Mouse (Mus musculus) CH12.LX (cell line): ENCODE data around the gene Trim12a. TPM values are rescaled to one million over a fixed set of nuclear protein-coding genes. Genes with fewer than 3 reads are reported as not detected.
"Not testable (repeated sequence)": the region's sequence is repeated elsewhere in the genome, so short reads cannot be mapped to it uniquely, and the experiment has no call there.

Experiments
- DNase-seq: peaks from one replicate; pipeline ENCODE4 v3.0.0-alpha.2; 2013; ENCODE audit errors: extremely low read depth
- H3K27ac ChIP-seq: 2 replicates; pipeline ENCODE4 v1.5.1; 2012; ENCODE audit warnings: low read depth, mild to moderate bottlenecking, control low read depth, moderate library complexity; ENCODE audit not compliant: insufficient read depth
- H3K27me3 ChIP-seq: replicated peaks from 2 replicates; pipeline ENCODE3; 2012; ENCODE audit warnings: inconsistent platforms
- H3K36me3 ChIP-seq, 2 experiments: replicated peaks in 1 of 2; 2 replicates each; pipeline versions ENCODE3 to v1.6.1; 2012; ENCODE audit warnings: inconsistent platforms in 1 of 2, low read length in 1 of 2, mild to moderate bottlenecking in 1 of 2, mixed read lengths in 1 of 2, moderate library complexity in 1 of 2; ENCODE audit not compliant: control insufficient read depth in 1 of 2, insufficient read depth in 1 of 2
- H3K4me1 ChIP-seq, 2 experiments: 2 replicates each; pipeline ENCODE4 v1.6.1; 2012; ENCODE audit warnings: inconsistent platforms in 1 of 2, moderate library complexity in 1 of 2; ENCODE audit not compliant: insufficient read depth in 2 of 2, control insufficient read depth in 1 of 2
- H3K4me2 ChIP-seq: 2 replicates; pipeline ENCODE4 v1.6.1; 2012; ENCODE audit warnings: low read depth, mild to moderate bottlenecking, control low read depth; ENCODE audit not compliant: poor library complexity, insufficient read depth, severe bottlenecking
- H3K4me3 ChIP-seq, 3 experiments: fragments of 150-350 bp in 1 of 3; sonication (generic) in 1 of 3; replicated peaks in 1 of 3; 2 replicates each; pipeline versions ENCODE3 to v1.5.1; 2011 to 2012; ENCODE audit warnings: low read depth in 2 of 3, low read length in 2 of 3, mild to moderate bottlenecking in 2 of 3, moderate library complexity in 2 of 3, control low read depth in 1 of 3, improper control_type of control experiment in 1 of 3, inconsistent platforms in 1 of 3, mixed read lengths in 1 of 3; ENCODE audit not compliant: poor library complexity in 1 of 3
- H3K79me2 ChIP-seq: replicated peaks from 2 replicates; pipeline ENCODE4 v1.6.1; 2012; ENCODE audit warnings: mild to moderate bottlenecking, moderate library complexity; ENCODE audit not compliant: control insufficient read depth, poor library complexity, insufficient read depth, severe bottlenecking; ENCODE audit errors: extremely low read depth
- H3K9ac ChIP-seq: 2 replicates; pipeline ENCODE4 v1.6.1; 2012; ENCODE audit warnings: low read depth, mild to moderate bottlenecking, control low read depth, moderate library complexity; ENCODE audit not compliant: insufficient read depth
- H3K9me3 ChIP-seq: replicated peaks from 2 replicates; pipeline ENCODE3; 2012; ENCODE audit warnings: low read length, inconsistent platforms, mixed read lengths
- CHD2 ChIP-seq: IDR thresholded peaks from 2 replicates; pipeline ENCODE4 v1.6.1; 2011; ENCODE audit warnings: low read length, improper control_type of control experiment
- SIN3A ChIP-seq: IDR thresholded peaks from 2 replicates; pipeline ENCODE4 v1.6.1; 2012; ENCODE audit warnings: low read length, improper control_type of control experiment, inconsistent platforms
- ZNF384 ChIP-seq: IDR thresholded peaks from 2 replicates; pipeline ENCODE4 v1.6.1; 2012; ENCODE audit warnings: low read depth, low read length, improper control_type of control experiment, inconsistent platforms
- dilution Hi-C: fragments of 300-500 bp; cut with MboI; formaldehyde crosslinking; loops from 2 replicates; pipeline ENCODE4 v1.14.3; 2020; ENCODE audit warnings: low sequenced_read_pairs; ENCODE audit not compliant: extremely low pct_unique_long_range_greater_than_20kb, extremely low pct_ligation_motif_present
- in situ Hi-C: fragments of 300-500 bp; cut with MboI; formaldehyde crosslinking; loops from 3 replicates; pipeline ENCODE4 v1.14.3; 2019; ENCODE audit warnings: low sequenced_read_pairs, low pct_ligation_motif_present, low pct_unique_long_range_greater_than_20kb, mixed read lengths
- polyA plus RNA-seq: library from polyadenylated mRNA; unstranded; fragments of >175 nt; gene quantifications from 2 replicates; pipeline ENCODE4 v1.2.1, GENCODE M21; 2012; ENCODE audit warnings: low read depth; ENCODE audit not compliant: insufficient read length
- total RNA-seq, 2 experiments: library from RNA; depleted of rRNA; stranded (reverse); fragments of 300-350 nt in 1 of 2; fragments of >200 nt in 1 of 2; gene quantifications; 2 replicates each; pipeline ENCODE4 v1.2.3; 2012 to 2014

Trim12a gene
- total and polyA plus RNA-seq, 3 experiments: 14.6 to 33.4 (median 18.3) TPM

- dilution Hi-C loops, H3K9me3 ChIP-seq, H3K36me3 ChIP-seq, H3K27me3 ChIP-seq, H3K79me2 ChIP-seq, in situ Hi-C loops: not testable (repeated sequence)
- Histone ChIP-seq H3K4me2 (peak within 1 kb of the TSS; percentile 71), H3K4me3 (peak within 1 kb of the TSS; percentile 46 to 69 (median 65)), H3K27ac (peak within 1 kb of the TSS; percentile 68; the same call in 1 of the 2 replicates), H3K4me1 (peaks cover 15 to 33% of the 10 kb centered on the region in 2 experiments), H3K9ac (peak within 1 kb of the TSS; percentile 87)
- TF ChIP-seq ZNF384 (peak; percentile 46; the same call in 1 of the 2 replicates), CHD2 (peak; percentile 55; the same call in 1 of the 2 replicates), SIN3A (peak; percentile 39; the same call in 1 of the 2 replicates)
- DNase-seq: peak; percentile 57
Observed at GRCm38 (mm10) chr7:104287576-104288443, 27.5 kb downstream of the Trim12a start, which contains the start of gene Trim5. Trim5 (minus strand) TSS chr7:104288094.

DNA sequence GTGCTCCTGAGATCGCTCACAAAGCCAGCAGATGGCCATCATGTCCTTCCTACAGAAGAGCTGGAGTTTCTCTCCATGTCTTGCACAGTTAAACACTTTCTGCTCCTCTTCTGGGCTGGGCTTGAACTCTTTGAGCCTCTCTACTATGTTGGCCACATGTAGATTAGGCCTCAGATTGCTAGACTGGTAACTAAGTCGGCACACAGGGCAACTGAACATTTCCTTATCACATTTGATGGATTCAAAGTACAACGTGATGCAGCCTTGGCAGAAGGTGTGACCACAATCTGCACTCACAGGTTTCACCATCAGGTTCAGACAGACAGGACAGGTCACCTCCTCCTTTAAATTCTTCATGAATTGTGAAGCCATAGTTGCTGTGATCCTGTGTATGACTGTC is 35.9 kb downstream of the Trim12a start:
- H3K36me3 ChIP-seq: peaks cover 13 to 22% of the 10 kb centered on the region in 2 experiments
- H3K4me3 ChIP-seq, in situ Hi-C loops, H3K79me2 ChIP-seq, H3K9ac ChIP-seq, DNase-seq, H3K4me2 ChIP-seq, dilution Hi-C loops, H3K27ac ChIP-seq, H3K9me3 ChIP-seq, H3K4me1 ChIP-seq, H3K27me3 ChIP-seq: not testable (repeated sequence)

DNA sequence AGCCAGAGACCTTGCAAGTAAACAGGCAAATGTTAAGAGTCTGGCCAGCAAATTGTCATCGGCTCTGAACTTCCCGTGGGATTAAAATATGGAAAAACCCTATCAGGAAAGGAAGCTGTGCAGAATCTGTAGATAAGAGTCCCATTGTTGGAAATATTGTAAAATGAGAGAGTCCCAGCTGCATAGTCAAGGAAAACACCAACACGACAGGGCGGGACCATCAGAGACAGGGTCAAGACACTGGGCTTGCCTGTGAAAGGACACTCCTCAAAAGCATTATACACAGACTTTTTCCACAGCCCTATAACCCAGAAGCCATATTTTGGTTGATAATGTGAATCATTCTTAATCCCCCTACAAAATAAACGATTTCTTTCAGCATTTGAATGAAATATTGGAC is 49.9 kb downstream of the Trim12a start:
- dilution Hi-C loops, DNase-seq, H3K36me3 ChIP-seq: not testable (repeated sequence)

DNA sequence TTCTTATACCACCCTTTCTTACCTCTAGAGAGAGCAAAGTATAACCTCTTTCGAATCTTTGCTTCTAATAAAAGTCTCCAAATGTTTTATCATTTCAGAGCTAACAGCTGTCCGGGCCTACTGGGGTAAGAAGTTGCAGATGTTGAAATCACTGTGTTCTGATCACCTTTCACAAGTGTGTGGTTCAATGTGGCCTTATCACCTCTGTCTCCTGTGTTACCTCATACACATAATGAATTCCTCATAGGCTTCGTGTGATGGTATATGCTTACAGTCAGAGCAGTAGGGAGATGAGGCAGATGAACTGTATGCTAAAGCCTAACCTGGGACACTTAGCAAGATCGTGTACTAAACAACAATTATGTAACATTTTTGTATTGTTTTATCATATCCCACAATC is 54.9 kb downstream of the Trim12a start:
- H3K4me1 ChIP-seq, DNase-seq, H3K27me3 ChIP-seq, H3K9me3 ChIP-seq, H3K36me3 ChIP-seq, H3K79me2 ChIP-seq, H3K9ac ChIP-seq, in situ Hi-C loops, H3K4me3 ChIP-seq, dilution Hi-C loops, H3K4me2 ChIP-seq, H3K27ac ChIP-seq: not testable (repeated sequence)

More for the DNA sequence above, 49.9 kb downstream of the Trim12a start:
- H3K4me2 ChIP-seq, H3K9ac ChIP-seq, H3K4me1 ChIP-seq, H3K4me3 ChIP-seq, H3K9me3 ChIP-seq, H3K27me3 ChIP-seq, H3K79me2 ChIP-seq, H3K27ac ChIP-seq, in situ Hi-C loops: not testable (repeated sequence)

Other genes starting within 250 kb of the Trim12a start
Only the 20 nearest of the 21 such genes appear.
- gene Olfr644, start 243.6 kb downstream of the Trim12a start, total RNA-seq (2012; rRNA removed): not detected in 2 replicates
- gene Olfr644, start 243.6 kb downstream of the Trim12a start, total RNA-seq (2014; rRNA removed): not detected in 2 replicates
- not detected in 2 replicates for gene Olfr644, start 243.6 kb downstream of the Trim12a start, polyA plus RNA-seq
- gene Olfr645, start 230.0 kb downstream of the Trim12a start, total RNA-seq (2012; rRNA removed): not detected in 2 replicates
- not detected in 2 replicates for gene Olfr645, start 230.0 kb downstream of the Trim12a start, total RNA-seq (2014; rRNA removed)
- not detected in 2 replicates for gene Olfr645, start 230.0 kb downstream of the Trim12a start, polyA plus RNA-seq
- gene Olfr646, start 210.6 kb downstream of the Trim12a start, total RNA-seq (2012; rRNA removed): not detected in 2 replicates
- gene Olfr646, start 210.6 kb downstream of the Trim12a start, total RNA-seq (2014; rRNA removed): not detected in 2 replicates
- gene Olfr646, start 210.6 kb downstream of the Trim12a start, polyA plus RNA-seq: not detected in 2 replicates
- gene Ubqln5, start 185.6 kb downstream of the Trim12a start, total RNA-seq (2012; rRNA removed): not detected in 2 replicates
- gene Ubqln5, start 185.6 kb downstream of the Trim12a start, total RNA-seq (2014; rRNA removed): not detected in 2 replicates
- not detected in 2 replicates for gene Ubqln5, start 185.6 kb downstream of the Trim12a start, polyA plus RNA-seq
- gene Olfr643, start 178.1 kb downstream of the Trim12a start, total RNA-seq (2012; rRNA removed): not detected in 2 replicates
- gene Olfr643, start 178.1 kb downstream of the Trim12a start, total RNA-seq (2014; rRNA removed): not detected in 2 replicates
- not detected in 2 replicates for gene Olfr643, start 178.1 kb downstream of the Trim12a start, polyA plus RNA-seq
- not detected in 2 replicates for gene Ubqln3, start 172.2 kb downstream of the Trim12a start, total RNA-seq (2012; rRNA removed)
- not detected in 2 replicates for gene Ubqln3, start 172.2 kb downstream of the Trim12a start, total RNA-seq (2014; rRNA removed)
- not detected in 2 replicates for gene Ubqln3, start 172.2 kb downstream of the Trim12a start, polyA plus RNA-seq
- not detected in 2 replicates for gene Ubqlnl, start 164.9 kb downstream of the Trim12a start, total RNA-seq (2012; rRNA removed)
- not detected in 2 replicates for gene Ubqlnl, start 164.9 kb downstream of the Trim12a start, total RNA-seq (2014; rRNA removed)
- gene Ubqlnl, start 164.9 kb downstream of the Trim12a start, polyA plus RNA-seq: not detected in 2 replicates
- not detected in 2 replicates for gene Olfm5, start 150.6 kb downstream of the Trim12a start, total RNA-seq (2012; rRNA removed)
- gene Olfm5, start 150.6 kb downstream of the Trim12a start, total RNA-seq (2014; rRNA removed): not detected in 2 replicates
- gene Olfm5, start 150.6 kb downstream of the Trim12a start, polyA plus RNA-seq: not detected in 2 replicates
- gene Olfr648, start 132.1 kb downstream of the Trim12a start, total RNA-seq (2012; rRNA removed): not detected in 2 replicates
- gene Olfr648, start 132.1 kb downstream of the Trim12a start, total RNA-seq (2014; rRNA removed): not detected in 2 replicates
- gene Olfr648, start 132.1 kb downstream of the Trim12a start, polyA plus RNA-seq: not detected in 2 replicates
- not detected in 2 replicates for gene Olfr649, start 119.5 kb downstream of the Trim12a start, total RNA-seq (2012; rRNA removed)
- gene Olfr649, start 119.5 kb downstream of the Trim12a start, total RNA-seq (2014; rRNA removed): not detected in 2 replicates
- gene Olfr649, start 119.5 kb downstream of the Trim12a start, polyA plus RNA-seq: not detected in 2 replicates
- gene Trim6, start 96.7 kb downstream of the Trim12a start, total RNA-seq (2012; rRNA removed): not detected in 2 replicates
- gene Trim6, start 96.7 kb downstream of the Trim12a start, total RNA-seq (2014; rRNA removed): not detected in 2 replicates
- 0.16 and 0.31 TPM in 2 replicates for gene Trim6, start 96.7 kb downstream of the Trim12a start, polyA plus RNA-seq
- gene Trim34a, start 71.0 kb downstream of the Trim12a start, total RNA-seq (2012; rRNA removed): 3.8 and 4.5 TPM in 2 replicates
- gene Trim34a, start 71.0 kb downstream of the Trim12a start, total RNA-seq (2014; rRNA removed): 13.4 and 13.8 TPM in 2 replicates
- 7.0 and 7.5 TPM in 2 replicates for gene Trim34a, start 71.0 kb downstream of the Trim12a start, polyA plus RNA-seq
- gene Trim5, start 27.4 kb downstream of the Trim12a start, total RNA-seq (2012; rRNA removed): 4.4 and 4.5 TPM in 2 replicates
- gene Trim5, start 27.4 kb downstream of the Trim12a start, total RNA-seq (2014; rRNA removed): 6.5 and 7.0 TPM in 2 replicates
- gene Trim5, start 27.4 kb downstream of the Trim12a start, polyA plus RNA-seq: 7.8 and 8.9 TPM in 2 replicates
- not detected in 2 replicates for gene Trim34b, start 14.0 kb upstream of the Trim12a start, total RNA-seq (2012; rRNA removed)
- gene Trim34b, start 14.0 kb upstream of the Trim12a start, total RNA-seq (2014; rRNA removed): 0.22 TPM in 1 of 2 replicates, not detected in the other
- not detected in 2 replicates for gene Trim34b, start 14.0 kb upstream of the Trim12a start, polyA plus RNA-seq
- 8.1 and 9.9 TPM in 2 replicates for gene Trim12c, start 37.9 kb upstream of the Trim12a start, total RNA-seq (2012; rRNA removed)
- gene Trim12c, start 37.9 kb upstream of the Trim12a start, total RNA-seq (2014; rRNA removed): 17.7 and 19.1 TPM in 2 replicates
- gene Trim12c, start 37.9 kb upstream of the Trim12a start, polyA plus RNA-seq: 16.7 and 17.7 TPM in 2 replicates
- gene Trim30b, start 54.4 kb upstream of the Trim12a start, total RNA-seq (2012; rRNA removed): 0.97 and 1.1 TPM in 2 replicates
- 4.4 and 5.6 TPM in 2 replicates for gene Trim30b, start 54.4 kb upstream of the Trim12a start, total RNA-seq (2014; rRNA removed)
- 4.6 and 5.3 TPM in 2 replicates for gene Trim30b, start 54.4 kb upstream of the Trim12a start, polyA plus RNA-seq
- not detected in 2 replicates for gene Trim30c, start 85.4 kb upstream of the Trim12a start, total RNA-seq (2012; rRNA removed)
- 0.12 TPM in 1 of 2 replicates, not detected in the other for gene Trim30c, start 85.4 kb upstream of the Trim12a start, total RNA-seq (2014; rRNA removed)
- gene Trim30c, start 85.4 kb upstream of the Trim12a start, polyA plus RNA-seq: 0.18 TPM in 1 of 2 replicates, not detected in the other
- 14.1 and 17.1 TPM in 2 replicates for gene Trim30a, start 149.7 kb upstream of the Trim12a start, total RNA-seq (2012; rRNA removed)
- 41.6 and 48.3 TPM in 2 replicates for gene Trim30a, start 149.7 kb upstream of the Trim12a start, total RNA-seq (2014; rRNA removed)
- 35.2 and 36.7 TPM in 2 replicates for gene Trim30a, start 149.7 kb upstream of the Trim12a start, polyA plus RNA-seq
- 7.8 and 8.3 TPM in 2 replicates for gene Trim30d, start 192.4 kb upstream of the Trim12a start, total RNA-seq (2012; rRNA removed)
- 17.3 and 20.0 TPM in 2 replicates for gene Trim30d, start 192.4 kb upstream of the Trim12a start, total RNA-seq (2014; rRNA removed)
- gene Trim30d, start 192.4 kb upstream of the Trim12a start, polyA plus RNA-seq: 15.4 and 15.6 TPM in 2 replicates
- gene Olfr651, start 234.7 kb upstream of the Trim12a start, total RNA-seq (2012; rRNA removed): not detected in 2 replicates
- not detected in 2 replicates for gene Olfr651, start 234.7 kb upstream of the Trim12a start, total RNA-seq (2014; rRNA removed)
- gene Olfr651, start 234.7 kb upstream of the Trim12a start, polyA plus RNA-seq: not detected in 2 replicates